Mouse (Mus musculus): Measurements from ENCODE around the gene Rilpl1. TPM values are rescaled to one million over a fixed set of nuclear protein-coding genes. Genes with fewer than 3 reads are reported as not detected.

Gene Rilpl1
- polyA plus RNA-seq, 1 experiment from 2014 or later: 20.7 TPM

- WGBS: 55% methylated on average over 4 of the region's 4 CpGs
Observed at GRCm38 (mm10) chr5:124528351-124528750, 2.8 kb downstream of the Rilpl1 start.

GRCm38 (mm10) chr5:124524943-124525342, 6.2 kb downstream of the Rilpl1 start:
- Histone ChIP-seq H3K4me2 (no peak overlapping the region), H3K9me3 (no peaks in the 10 kb centered on the region), H3K4me1 (peaks cover 20% of the 10 kb centered on the region), H3K27me3 (no peaks in the 10 kb centered on the region), H3K9ac (no peak overlapping the region), H3K4me3 (no peak overlapping the region), H3K27ac (no peak overlapping the region), H3K36me3 (no peaks in the 10 kb centered on the region)
- ATAC-seq (ENCODE audit: borderline replicate concordance, extremely low read depth, low FRiP score, low TSS enrichment): no peak
- 91% methylated on average over 5 of the region's 5 CpGs for WGBS

More at GRCm38 (mm10) chr5:124528351-124528750, 2.8 kb downstream of the Rilpl1 start:
- no peaks in the 10 kb centered on the region for H3K36me3 ChIP-seq
- H3K27ac ChIP-seq: 0 out of 2 replicates have a peak overlapping the region, but pooled peaks have one; percentile 59
- peaks cover 42% of the 10 kb centered on the region for H3K4me1 ChIP-seq
- H3K9me3 ChIP-seq: no peaks in the 10 kb centered on the region
- peak overlapping the region; percentile 78; the same call in 1 of the 2 replicates for H3K4me3 ChIP-seq
- no peaks in the 10 kb centered on the region for H3K27me3 ChIP-seq
- no peak for ATAC-seq (ENCODE audit: borderline replicate concordance, extremely low read depth, low FRiP score, low TSS enrichment)
- no peak overlapping the region for H3K9ac ChIP-seq
- peak overlapping the region; percentile 88 for H3K4me2 ChIP-seq

- 95% methylated on average over 8 of the region's 8 CpGs for WGBS
- peaks cover under 1% of the 10 kb centered on the region; the same call in 1 of the 2 replicates for H3K4me1 ChIP-seq
- no peak overlapping the region for H3K4me2 ChIP-seq
- no peak overlapping the region for H3K4me3 ChIP-seq
- H3K9ac ChIP-seq: no peak overlapping the region
- no peak overlapping the region for H3K27ac ChIP-seq
- no peaks in the 10 kb centered on the region for H3K9me3 ChIP-seq
- no peak for ATAC-seq (ENCODE audit: borderline replicate concordance, extremely low read depth, low FRiP score, low TSS enrichment)
- H3K36me3 ChIP-seq: no peaks in the 10 kb centered on the region
- H3K27me3 ChIP-seq: no peaks in the 10 kb centered on the region
Observed at GRCm38 (mm10) chr5:124523032-124523431, 8.2 kb downstream of the Rilpl1 start.

- no peak for ATAC-seq (ENCODE audit: borderline replicate concordance, extremely low read depth, low FRiP score, low TSS enrichment)
- Histone ChIP-seq H3K27ac (no peak overlapping the region), H3K36me3 (no peaks in the 10 kb centered on the region), H3K4me2 (no peak overlapping the region), H3K4me3 (no peak overlapping the region), H3K9me3 (no peaks in the 10 kb centered on the region), H3K4me1 (no peaks in the 10 kb centered on the region), H3K9ac (no peak overlapping the region), H3K27me3 (no peaks in the 10 kb centered on the region)
- 85% methylated on average over 4 of the region's 4 CpGs for WGBS
Observed at GRCm38 (mm10) chr5:124521588-124521987, 9.6 kb downstream of the Rilpl1 start.

- Histone ChIP-seq H3K4me1 (no peaks in the 10 kb centered on the region), H3K9me3 (no peaks in the 10 kb centered on the region), H3K4me2 (no peak overlapping the region), H3K9ac (no peak overlapping the region), H3K27me3 (no peaks in the 10 kb centered on the region), H3K27ac (no peak overlapping the region), H3K4me3 (no peak overlapping the region), H3K36me3 (peaks cover 7% of the 10 kb centered on the region)
- ATAC-seq (ENCODE audit: borderline replicate concordance, extremely low read depth, low FRiP score, low TSS enrichment): no peak
- WGBS: 92% methylated on average over 10 of the region's 10 CpGs
Observed at GRCm38 (mm10) chr5:124518648-124519047, 12.5 kb downstream of the Rilpl1 start.

- H3K4me3 ChIP-seq: no peak overlapping the region
- no peak overlapping the region for H3K9ac ChIP-seq
- WGBS: 85% methylated on average over 5 of the region's 5 CpGs
- peaks cover 12% of the 10 kb centered on the region for H3K36me3 ChIP-seq
- no peaks in the 10 kb centered on the region for H3K27me3 ChIP-seq
- ATAC-seq (ENCODE audit: borderline replicate concordance, extremely low read depth, low FRiP score, low TSS enrichment): no peak
- H3K4me2 ChIP-seq: no peak overlapping the region
- no peaks in the 10 kb centered on the region for H3K4me1 ChIP-seq
- no peaks in the 10 kb centered on the region for H3K9me3 ChIP-seq
- no peak overlapping the region for H3K27ac ChIP-seq
Observed at GRCm38 (mm10) chr5:124515789-124516188, 15.4 kb downstream of the Rilpl1 start.

GRCm38 (mm10) chr5:124510536-124511050, 20.6 kb downstream of the Rilpl1 start:
- H3K4me2 ChIP-seq: no peak overlapping the region
- 78% methylated on average over 10 of the region's 10 CpGs for WGBS
- H3K27me3 ChIP-seq: no peaks in the 10 kb centered on the region
- H3K4me1 ChIP-seq: peaks cover 31% of the 10 kb centered on the region; the same call in 1 of the 2 replicates
- H3K4me3 ChIP-seq: no peak overlapping the region
- H3K36me3 ChIP-seq: peaks cover 15% of the 10 kb centered on the region
- ATAC-seq (ENCODE audit: borderline replicate concordance, extremely low read depth, low FRiP score, low TSS enrichment): no peak
- no peak overlapping the region for H3K9ac ChIP-seq
- peak overlapping the region; percentile 87 for H3K27ac ChIP-seq
- no peaks in the 10 kb centered on the region for H3K9me3 ChIP-seq

- no peak overlapping the region for H3K9ac ChIP-seq
- peaks cover 15% of the 10 kb centered on the region for H3K36me3 ChIP-seq
- H3K4me3 ChIP-seq: no peak overlapping the region
- H3K4me1 ChIP-seq: peaks cover 31% of the 10 kb centered on the region; the same call in 1 of the 2 replicates
- H3K27ac ChIP-seq: peak overlapping the region; percentile 87
- WGBS: 39% methylated on average over 12 of the region's 12 CpGs
- ATAC-seq (ENCODE audit: borderline replicate concordance, extremely low read depth, low FRiP score, low TSS enrichment): peak; percentile 91
- H3K27me3 ChIP-seq: no peaks in the 10 kb centered on the region
- no peak overlapping the region; the same call in 1 of the 2 replicates for H3K4me2 ChIP-seq
- no peaks in the 10 kb centered on the region for H3K9me3 ChIP-seq
Observed at GRCm38 (mm10) chr5:124509742-124510237, 21.4 kb downstream of the Rilpl1 start.

- H3K4me1 ChIP-seq: peaks cover 31% of the 10 kb centered on the region; the same call in 1 of the 2 replicates
- peak overlapping the region; percentile 87 for H3K27ac ChIP-seq
- ATAC-seq (ENCODE audit: borderline replicate concordance, extremely low read depth, low FRiP score, low TSS enrichment): 0 out of 2 replicates have a peak, but pooled peaks have one; percentile 7
- no peak overlapping the region; the same call in 1 of the 2 replicates for H3K4me2 ChIP-seq
- H3K36me3 ChIP-seq: peaks cover 11% of the 10 kb centered on the region
- H3K9ac ChIP-seq: no peak overlapping the region
- 66% methylated on average over 6 of the region's 6 CpGs for WGBS
- H3K4me3 ChIP-seq: no peak overlapping the region
- H3K27me3 ChIP-seq: no peaks in the 10 kb centered on the region
- no peaks in the 10 kb centered on the region for H3K9me3 ChIP-seq
Observed at GRCm38 (mm10) chr5:124509200-124509599, 22.0 kb downstream of the Rilpl1 start.

- H3K36me3 ChIP-seq: peaks cover 21% of the 10 kb centered on the region
- no peak for ATAC-seq (ENCODE audit: borderline replicate concordance, extremely low read depth, low FRiP score, low TSS enrichment)
- H3K9ac ChIP-seq: no peak overlapping the region
- no peaks in the 10 kb centered on the region for H3K27me3 ChIP-seq
- H3K4me3 ChIP-seq: no peak overlapping the region
- no peak overlapping the region for H3K27ac ChIP-seq
- H3K9me3 ChIP-seq: no peaks in the 10 kb centered on the region
- no peak overlapping the region for H3K4me2 ChIP-seq
- WGBS: 36% methylated on average over 10 of the region's 10 CpGs
- H3K4me1 ChIP-seq: peaks cover 31% of the 10 kb centered on the region; the same call in 1 of the 2 replicates
Observed at GRCm38 (mm10) chr5:124506731-124507359, 24.3 kb downstream of the Rilpl1 start.

- Histone ChIP-seq H3K4me3 (no peak overlapping the region), H3K36me3 (peaks cover 30% of the 10 kb centered on the region), H3K9me3 (no peaks in the 10 kb centered on the region), H3K4me1 (peaks cover 30% of the 10 kb centered on the region; the same call in 1 of the 2 replicates), H3K4me2 (no peak overlapping the region), H3K9ac (no peak overlapping the region), H3K27ac (no peak overlapping the region), H3K27me3 (no peaks in the 10 kb centered on the region)
- 81% methylated on average over 4 of the region's 4 CpGs for WGBS
- ATAC-seq (ENCODE audit: borderline replicate concordance, extremely low read depth, low FRiP score, low TSS enrichment): no peak
Observed at GRCm38 (mm10) chr5:124505235-124505634, 26.0 kb downstream of the Rilpl1 start.

GRCm38 (mm10) chr5:124503742-124504141, 27.4 kb downstream of the Rilpl1 start:
- H3K9me3 ChIP-seq: no peaks in the 10 kb centered on the region
- H3K27ac ChIP-seq: no peak overlapping the region
- H3K9ac ChIP-seq: no peak overlapping the region
- WGBS: 69% methylated on average over 14 of the region's 14 CpGs
- H3K36me3 ChIP-seq: peaks cover 33% of the 10 kb centered on the region
- peaks cover 20% of the 10 kb centered on the region; the same call in 1 of the 2 replicates for H3K4me1 ChIP-seq
- no peaks in the 10 kb centered on the region for H3K27me3 ChIP-seq
- no peak for ATAC-seq (ENCODE audit: borderline replicate concordance, extremely low read depth, low FRiP score, low TSS enrichment)
- no peak overlapping the region for H3K4me3 ChIP-seq
- no peak overlapping the region for H3K4me2 ChIP-seq

Measured in lung, embryonic 15.5 days (tissue).